Mouse (Mus musculus) natural killer cell, adult 2 months (primary cell): ENCODE results near the gene Pcsk6.
"Not testable (repeated sequence)": the region's sequence is repeated elsewhere in the genome, so short reads cannot be mapped to it uniquely, and the experiment has no call there.

Experiments
- DNase-seq, 2 experiments: peaks; one replicate each; pipeline ENCODE4 v3.0.0; 2022; ENCODE audit warnings: low spot score in 2 of 2

Pcsk6 gene

GRCm38 (mm10) chr7:65861591-65862472, at the start of gene Pcsk6:
TSS of gene Pcsk6 (plus strand) at chr7:65861734.
- DNase-seq, result no peak

GRCm38 (mm10) chr7:65813611-65814212, 47.8 kb upstream of the Pcsk6 start:
- no peak for DNase-seq

GRCm38 (mm10) chr7:65817564-65817963, 44.0 kb upstream of the Pcsk6 start:
- no peak for DNase-seq

DNA sequence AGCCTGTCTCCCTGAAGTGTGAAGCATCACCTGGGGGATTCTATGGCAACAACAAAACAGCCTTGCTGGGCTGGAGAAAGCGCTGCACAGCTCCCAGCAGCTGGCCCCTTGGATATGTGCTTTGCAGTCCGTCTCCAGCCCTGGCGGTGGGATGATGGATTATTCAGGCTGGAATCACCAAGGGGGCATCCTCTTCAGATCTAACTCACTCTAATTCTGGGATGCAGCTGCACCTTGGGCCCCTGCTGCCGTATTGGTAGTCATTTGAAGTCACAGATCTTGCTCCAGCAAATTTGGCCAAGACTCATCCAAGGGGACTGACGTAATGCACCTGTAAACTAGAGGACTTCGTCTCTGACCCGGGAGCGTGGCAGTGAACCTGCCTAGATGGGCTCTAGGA, 41.1 kb upstream of the Pcsk6 start:
- DNase-seq, result no peak

- DNase-seq, result not testable (repeated sequence)
These were observed 39.6 kb upstream of the Pcsk6 start for GRCm38 (mm10) chr7:65821901-65822300.

- DNase-seq, result no peak
These were observed 38.9 kb upstream of the Pcsk6 start for GRCm38 (mm10) chr7:65822506-65823119.

DNA sequence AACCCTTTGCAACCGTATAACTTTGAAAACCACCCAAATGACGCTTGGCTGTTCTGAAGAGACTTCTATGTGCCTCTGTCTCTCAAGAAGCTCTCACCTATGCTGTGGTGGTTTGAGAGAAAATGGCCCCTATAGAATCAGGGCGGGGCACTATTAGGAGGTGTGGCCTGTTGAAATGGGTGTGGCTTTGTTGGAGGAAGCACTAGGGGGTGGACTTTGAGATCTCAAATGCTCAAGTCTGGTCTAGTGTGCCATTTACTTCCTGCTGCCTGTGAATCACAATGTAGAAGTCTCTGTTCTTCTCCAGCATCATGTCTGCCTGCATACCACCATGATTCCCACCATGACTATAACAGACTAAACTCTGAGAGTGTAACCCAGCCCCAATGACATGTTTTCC, 21.8 kb upstream of the Pcsk6 start:
- no peak for DNase-seq

DNA sequence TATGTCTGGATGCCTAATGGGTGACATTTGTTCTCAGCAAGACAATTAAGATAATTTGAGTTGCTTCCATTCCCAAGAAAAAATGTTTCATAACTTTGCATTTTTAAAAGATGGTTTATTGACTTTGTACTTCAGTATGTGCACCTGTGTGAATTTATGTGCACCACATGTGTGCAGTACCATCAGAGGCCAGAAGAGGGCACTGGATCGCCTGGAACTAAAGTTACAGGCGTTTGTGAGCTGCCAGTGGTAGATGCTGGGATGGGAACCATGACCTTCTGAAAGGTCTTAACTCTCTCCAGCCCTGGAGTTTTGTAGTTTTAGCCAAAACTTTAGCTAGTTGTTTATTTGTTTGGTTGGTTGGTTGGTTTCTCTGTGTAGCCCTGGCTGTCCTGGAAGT, 18.3 kb upstream of the Pcsk6 start:
- no peak for DNase-seq

GRCm38 (mm10) chr7:65860981-65861380, 553 bp upstream of the Pcsk6 start:
- no peak for DNase-seq

- DNase-seq, result no peak
These were observed 1.1 kb downstream of the Pcsk6 start for GRCm38 (mm10) chr7:65862473-65863176.

DNA sequence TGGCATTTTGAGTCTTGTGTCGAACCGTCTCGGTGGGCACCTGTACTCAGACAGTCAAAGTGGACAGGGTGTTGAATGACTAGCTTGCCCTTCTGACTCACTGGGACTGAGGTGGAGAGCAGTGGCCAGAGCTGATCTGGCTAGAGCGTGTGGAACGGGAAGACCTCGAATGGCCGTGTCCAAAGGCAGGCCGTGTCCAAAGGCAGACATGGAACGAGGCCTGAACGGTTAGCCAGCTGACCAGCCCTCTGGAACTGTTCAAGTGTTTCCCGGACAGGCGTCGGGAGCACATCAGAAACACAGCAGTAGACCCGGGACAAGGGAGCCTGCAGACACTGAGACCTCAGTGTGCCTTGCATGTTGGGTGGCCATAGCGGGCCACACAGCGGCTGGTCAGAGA, 7.6 kb downstream of the Pcsk6 start:
- no peak for DNase-seq

GRCm38 (mm10) chr7:65869794-65870193, 8.3 kb downstream of the Pcsk6 start:
- DNase-seq, result no peak

DNA sequence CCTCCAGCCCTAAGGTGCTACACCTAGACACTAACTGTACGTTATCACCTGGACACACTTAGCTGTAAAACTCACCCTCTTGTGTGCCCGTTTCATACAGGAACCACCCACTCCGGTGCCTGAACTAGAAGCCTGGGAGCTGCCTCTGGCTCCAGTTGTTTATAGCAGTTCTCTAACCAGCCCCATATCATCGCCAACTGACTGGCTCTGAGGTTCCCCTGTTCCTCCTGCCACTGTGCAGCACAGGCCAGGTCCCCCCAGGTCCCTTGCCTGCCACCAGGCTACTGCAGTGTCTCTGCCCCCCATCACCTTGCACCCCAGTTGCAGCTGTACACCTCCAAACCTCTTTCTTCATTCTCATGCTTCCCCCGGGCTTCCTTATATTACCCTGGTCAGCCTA, 8.7 kb downstream of the Pcsk6 start:
- no peak for DNase-seq

DNA sequence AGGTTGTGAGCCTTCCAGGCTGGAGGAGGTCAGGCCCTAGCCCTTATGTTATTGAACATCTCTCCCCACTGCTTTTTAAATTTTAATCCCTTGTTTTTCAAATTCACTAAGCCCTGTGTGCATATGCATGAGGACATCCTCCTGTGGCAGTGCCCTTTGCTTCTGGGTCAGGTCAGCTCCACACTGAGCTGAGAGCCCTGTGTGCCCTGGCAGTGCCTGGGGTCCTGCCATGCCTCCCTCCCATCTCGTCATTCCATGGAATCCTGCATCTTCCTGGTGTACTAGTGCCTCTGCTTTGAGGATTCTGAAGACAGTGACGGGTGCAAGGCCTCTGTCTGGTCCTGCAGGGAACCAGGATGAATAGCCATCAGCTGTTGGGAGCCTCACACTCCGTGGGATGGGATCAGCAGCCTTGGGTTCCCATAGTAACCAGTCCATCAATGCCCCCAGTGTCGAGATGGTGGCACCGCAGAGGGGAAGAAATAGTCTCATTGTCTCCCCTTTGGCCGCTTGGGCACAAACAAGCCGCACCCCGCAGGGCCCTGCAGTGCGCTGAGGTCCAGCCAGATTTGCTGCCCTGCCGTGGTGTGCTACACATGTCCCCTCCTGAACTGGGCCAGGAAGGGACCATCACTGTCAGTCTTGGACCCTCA, 9.5 kb downstream of the Pcsk6 start:
- DNase-seq, result no peak

GRCm38 (mm10) chr7:65871851-65872250, 10.3 kb downstream of the Pcsk6 start:
- DNase-seq, result no peak

DNA sequence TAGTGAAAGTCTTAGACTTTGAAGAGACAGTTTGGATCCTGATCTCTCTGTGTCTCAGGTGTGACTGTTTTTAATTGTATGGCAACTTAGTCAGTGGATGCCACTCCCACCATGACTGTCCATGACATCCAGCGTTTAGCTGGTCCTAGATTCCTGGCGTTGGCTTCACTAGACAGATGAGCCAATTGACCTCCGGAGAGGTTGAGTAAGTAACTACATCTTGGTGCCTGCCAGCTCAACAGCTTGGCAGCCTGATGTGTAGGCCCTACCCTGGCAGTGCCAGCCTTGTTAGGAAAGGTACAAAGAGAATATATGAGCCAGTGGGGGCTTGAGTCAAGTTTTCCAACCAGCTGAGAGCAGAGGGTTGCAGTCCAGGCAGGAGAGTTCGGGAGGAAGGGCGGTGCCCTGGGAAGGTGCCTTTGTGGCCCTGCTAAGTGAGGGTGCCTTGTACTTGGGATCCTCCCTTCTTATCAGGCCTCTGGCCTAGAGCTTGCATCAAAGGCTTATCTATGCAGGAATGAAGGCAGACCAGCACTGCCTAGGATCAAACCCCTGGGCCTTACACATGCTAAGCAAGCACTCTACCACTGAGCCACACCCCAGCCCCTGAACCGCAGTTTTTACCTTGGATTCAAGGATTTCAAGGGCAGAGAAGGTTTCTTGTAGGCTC, 11.8 kb downstream of the Pcsk6 start:
- DNase-seq, result no peak

- no peak for DNase-seq
These were observed 12.4 kb downstream of the Pcsk6 start for GRCm38 (mm10) chr7:65873902-65874301.

GRCm38 (mm10) chr7:65876596-65876995, 15.1 kb downstream of the Pcsk6 start:
- DNase-seq, result no peak

DNA sequence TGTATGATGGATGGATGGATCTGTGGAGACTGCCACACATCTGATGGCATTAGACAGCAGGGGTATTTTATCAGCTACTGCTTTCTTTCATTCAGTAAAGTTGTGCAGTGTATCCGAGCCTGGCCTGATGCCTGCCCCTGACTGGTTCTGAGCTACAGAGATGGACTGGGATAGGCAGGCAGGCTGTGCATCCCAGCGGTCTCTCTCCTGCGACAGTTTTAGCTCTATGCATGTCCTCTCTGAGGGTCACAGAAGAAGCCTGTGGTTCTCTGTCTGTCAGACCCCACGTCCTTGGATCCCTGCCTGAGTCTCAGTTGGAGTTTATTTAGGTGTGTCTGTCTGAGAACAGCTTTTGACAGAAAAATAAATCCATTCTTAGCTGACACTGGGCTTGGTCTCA, 16.7 kb downstream of the Pcsk6 start:
- DNase-seq, result no peak

GRCm38 (mm10) chr7:65879330-65879729, 17.8 kb downstream of the Pcsk6 start:
- no peak for DNase-seq

GRCm38 (mm10) chr7:65880666-65881289, 19.2 kb downstream of the Pcsk6 start:
- no peak for DNase-seq
